Mouse (Mus musculus) erythroblast, embryonic 14.5 days (primary cell): Measurements from ENCODE around the gene Osbp.

ENCODE experiments used
- GATA1 ChIP-seq: IDR thresholded peaks from 2 replicates; pipeline ENCODE4 v1.6.1; 2012; ENCODE audit warnings: low read length, inconsistent platforms, mixed read lengths
- TAL1 ChIP-seq: IDR thresholded peaks from 3 replicates; pipeline ENCODE4 v1.6.1; 2012; ENCODE audit warnings: low read length, inconsistent platforms, mixed read lengths

GRCm38 (mm10) chr19:11965023-11965942 lies at the start of gene Osbp:
- TF ChIP-seq GATA1 (no peak), TAL1 (no peak)
